Mouse (Mus musculus) right cerebral cortex, adult 2 months (tissue): ENCODE results near the gene Shc2.

Source experiments
- DNase-seq, 2 experiments: peaks; one replicate each; pipeline ENCODE4 v3.0.0; 2021 to 2022; ENCODE audit warnings: low spot score in 2 of 2

Gene Shc2

GRCm38 (mm10) chr10:79668771-79669575, 31.3 kb upstream of the Shc2 start, which contains the start of gene Tpgs1:
Tpgs1 (plus strand) TSS chr10:79669369.
- DNase-seq = peak; percentile 95 to 97

- DNase-seq = no peak
Observed at GRCm38 (mm10) chr10:79668076-79668475, 30.4 kb upstream of the Shc2 start.

GRCm38 (mm10) chr10:79666493-79666892, 28.8 kb upstream of the Shc2 start:
- DNase-seq = no peak

- DNase-seq = no peak
Observed at GRCm38 (mm10) chr10:79665051-79665450, 27.3 kb upstream of the Shc2 start.

GRCm38 (mm10) chr10:79664131-79664665, 26.5 kb upstream of the Shc2 start, which contains the start of gene Madcam1:
Madcam1 (plus strand) TSS chr10:79664559.
- peak; percentile 72 for DNase-seq

GRCm38 (mm10) chr10:79661861-79662260, 24.1 kb upstream of the Shc2 start:
- no peak for DNase-seq

GRCm38 (mm10) chr10:79660298-79660697, 22.6 kb upstream of the Shc2 start:
- no peak for DNase-seq

- DNase-seq = no peak
Observed at GRCm38 (mm10) chr10:79658829-79659228, 21.1 kb upstream of the Shc2 start.

- DNase-seq = peak; percentile 50 to 52
Observed at GRCm38 (mm10) chr10:79654946-79655395, 17.3 kb upstream of the Shc2 start.

- DNase-seq = no peak
Observed at GRCm38 (mm10) chr10:79652789-79653188, 15.1 kb upstream of the Shc2 start.

- DNase-seq = peak; percentile 87
Observed at GRCm38 (mm10) chr10:79649070-79649751, 11.5 kb upstream of the Shc2 start.

GRCm38 (mm10) chr10:79645711-79646110, 8.0 kb upstream of the Shc2 start, which contains the start of gene Odf3l2:
Odf3l2 (minus strand) TSS chr10:79645738.
- DNase-seq = no peak

GRCm38 (mm10) chr10:79638486-79639204, 927 bp upstream of the Shc2 start:
- DNase-seq = peak; percentile 74 to 75

- DNase-seq = no peak
Observed at GRCm38 (mm10) chr10:79636287-79636686, 1.4 kb downstream of the Shc2 start.

- DNase-seq = peak; percentile 55 to 63
Observed at GRCm38 (mm10) chr10:79633006-79633777, 4.5 kb downstream of the Shc2 start.

GRCm38 (mm10) chr10:79631432-79631831, 6.3 kb downstream of the Shc2 start:
- DNase-seq = peak; percentile 54 to 69

GRCm38 (mm10) chr10:79628377-79628776, 9.3 kb downstream of the Shc2 start:
- no peak for DNase-seq

- DNase-seq = no peak
Observed at GRCm38 (mm10) chr10:79626156-79626555, 11.6 kb downstream of the Shc2 start.

- no peak for DNase-seq
Observed at GRCm38 (mm10) chr10:79625398-79625797, 12.3 kb downstream of the Shc2 start.

GRCm38 (mm10) chr10:79623950-79624349, 13.8 kb downstream of the Shc2 start:
- DNase-seq = no peak

GRCm38 (mm10) chr10:79616376-79616775, 21.3 kb downstream of the Shc2 start:
- DNase-seq = no peak
